Mouse (Mus musculus): ENCODE data around the gene Herc3.

The Herc3 gene

GRCm38 (mm10) chr6:58920735-58921134, 89.5 kb downstream of the Herc3 start:
- no peak for DNase-seq (ENCODE audit: low spot score)

- DNase-seq (ENCODE audit: low spot score), result peak; percentile 19
Observed at GRCm38 (mm10) chr6:58921623-58922022, 90.4 kb downstream of the Herc3 start.

DNA sequence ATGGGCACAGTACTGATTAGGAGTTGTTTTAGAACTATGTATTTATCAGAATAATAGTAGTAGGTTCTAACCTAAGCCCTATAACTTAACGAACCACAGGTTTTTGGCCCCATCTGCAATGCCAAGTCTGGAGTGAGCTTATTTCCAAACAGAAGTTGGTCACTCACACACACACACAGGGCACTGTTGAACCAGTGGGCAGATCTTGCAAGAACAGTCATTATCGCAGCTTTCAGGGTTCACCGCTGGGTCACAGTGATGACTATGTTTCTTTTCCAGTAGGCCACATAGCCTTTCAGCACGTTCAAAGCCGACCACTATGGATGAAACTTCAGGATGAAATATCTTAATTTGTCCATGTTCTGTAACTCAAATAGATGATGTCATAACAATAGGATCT, 91.2 kb downstream of the Herc3 start:
- DNase-seq (ENCODE audit: low spot score), result no peak

- DNase-seq (ENCODE audit: low spot score), result peak; percentile 57
Observed at GRCm38 (mm10) chr6:58927881-58928280, 96.6 kb downstream of the Herc3 start.

- DNase-seq (ENCODE audit: low spot score), result peak; percentile 56
Observed at GRCm38 (mm10) chr6:58929911-58930431, 98.7 kb downstream of the Herc3 start.

DNA sequence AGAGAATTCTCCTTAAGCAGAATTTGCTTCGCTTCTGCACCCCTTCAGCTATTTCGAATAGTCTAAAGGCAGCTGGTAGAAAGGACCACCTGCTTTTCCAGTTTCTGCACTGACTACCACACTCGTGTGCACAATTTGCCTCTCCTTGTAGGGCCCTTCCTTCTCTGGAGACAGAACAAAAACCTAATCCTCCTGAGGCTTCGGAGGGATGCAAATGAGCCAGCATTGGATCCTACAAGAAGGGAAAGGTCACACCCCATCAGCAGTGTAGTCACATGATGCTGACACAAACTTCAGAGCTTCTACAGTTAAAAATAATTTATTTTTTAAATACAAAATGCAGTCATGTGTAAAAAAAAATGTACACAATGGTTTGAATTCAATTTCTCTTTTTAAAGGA, 99.9 kb downstream of the Herc3 start:
- no peak for DNase-seq (ENCODE audit: low spot score)

DNA sequence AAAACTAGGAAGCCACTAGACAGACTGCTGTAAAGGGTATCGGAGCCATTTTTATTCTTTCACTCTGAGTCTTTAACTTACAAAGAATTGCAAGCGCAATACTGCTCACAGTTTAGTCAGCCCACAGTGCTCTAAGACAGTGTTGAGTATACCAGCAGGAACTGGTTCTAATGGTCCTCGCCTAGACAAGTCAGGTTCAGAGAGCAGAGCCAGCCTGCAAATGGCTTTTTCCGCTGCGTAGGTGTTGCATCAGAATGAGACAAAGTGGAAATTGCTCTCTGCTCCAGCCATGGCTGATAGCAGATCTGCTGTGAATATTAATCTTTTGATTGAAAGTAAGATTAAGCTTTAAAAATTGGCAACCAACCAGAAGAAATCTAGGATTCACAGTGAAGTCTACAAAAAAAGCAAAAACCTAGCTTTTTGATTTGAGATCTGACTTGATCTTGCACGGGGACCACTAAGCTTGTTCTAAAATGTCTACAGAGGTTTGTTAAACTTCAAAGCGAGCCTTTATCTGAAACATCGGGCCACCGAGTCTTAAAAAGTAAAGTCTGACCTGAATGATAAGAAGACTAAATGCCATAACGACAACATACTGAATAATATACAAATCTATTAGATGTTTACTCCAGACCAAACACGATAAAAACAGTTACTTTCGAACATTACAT, 101.4 kb downstream of the Herc3 start:
- DNase-seq (ENCODE audit: low spot score), result no peak

GRCm38 (mm10) chr6:58933189-58933913, 102.1 kb downstream of the Herc3 start:
- no peak for DNase-seq (ENCODE audit: low spot score)

DNA sequence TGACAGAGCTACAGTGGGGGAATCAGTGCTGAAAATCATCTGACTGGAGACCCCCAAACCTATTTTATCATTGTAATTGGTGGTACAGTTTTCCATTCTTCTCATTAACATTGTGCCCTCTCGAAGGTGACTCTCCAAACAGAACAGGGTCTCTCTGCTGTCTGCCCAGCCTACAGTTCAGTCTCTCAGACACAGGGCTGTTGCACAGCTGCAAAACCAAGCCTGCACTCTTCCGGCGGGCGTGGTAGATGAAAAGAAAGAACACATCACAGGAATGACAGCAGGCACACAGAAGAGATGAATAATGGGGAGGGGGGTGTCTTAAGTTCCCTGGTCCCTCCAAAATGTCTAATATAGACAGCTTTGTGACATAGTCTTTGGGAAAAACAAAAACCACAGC, 102.9 kb downstream of the Herc3 start:
- DNase-seq (ENCODE audit: low spot score), result no peak

DNA sequence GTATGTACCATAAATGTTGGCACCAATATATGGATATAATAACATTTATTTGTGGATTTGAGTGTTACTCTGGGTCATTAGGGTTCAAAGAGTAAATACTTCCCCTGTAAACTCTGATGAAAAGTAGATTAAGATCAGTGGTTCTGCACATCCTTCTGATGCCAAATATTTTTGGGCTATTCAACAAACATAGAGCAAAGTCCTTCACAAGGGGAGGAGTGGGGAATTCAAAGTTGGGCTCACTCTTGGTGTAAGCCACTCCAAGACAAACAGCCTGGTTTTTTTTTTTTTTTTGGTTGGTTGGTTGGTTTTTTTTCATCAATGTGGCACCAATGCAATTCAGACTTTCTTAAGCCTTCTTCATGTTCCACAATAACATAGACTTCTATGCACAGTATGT, 106.5 kb downstream of the Herc3 start:
- no peak for DNase-seq (ENCODE audit: low spot score)

- DNase-seq (ENCODE audit: low spot score), result no peak
Observed at GRCm38 (mm10) chr6:58942276-58942675, 111.0 kb downstream of the Herc3 start.

DNA sequence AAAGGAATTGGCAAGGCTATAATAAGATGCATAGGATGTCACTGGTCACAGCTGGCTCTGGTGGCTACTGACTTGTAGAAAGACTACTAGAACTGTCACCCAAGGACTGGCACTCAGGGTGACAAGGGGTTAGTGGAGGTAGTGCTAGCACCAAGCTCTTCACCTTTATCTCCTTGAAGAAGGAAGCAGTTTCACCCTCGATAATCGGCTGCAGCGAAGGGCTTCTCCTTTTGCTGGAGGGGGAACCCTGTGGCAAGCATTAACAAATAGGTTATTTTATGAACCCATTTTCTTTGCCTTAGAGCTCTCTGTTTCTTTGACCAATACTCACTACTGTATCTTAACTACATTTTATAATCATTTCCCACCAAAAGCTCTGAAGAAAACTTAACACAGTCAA, 112.7 kb downstream of the Herc3 start:
- DNase-seq (ENCODE audit: low spot score), result no peak

DNA sequence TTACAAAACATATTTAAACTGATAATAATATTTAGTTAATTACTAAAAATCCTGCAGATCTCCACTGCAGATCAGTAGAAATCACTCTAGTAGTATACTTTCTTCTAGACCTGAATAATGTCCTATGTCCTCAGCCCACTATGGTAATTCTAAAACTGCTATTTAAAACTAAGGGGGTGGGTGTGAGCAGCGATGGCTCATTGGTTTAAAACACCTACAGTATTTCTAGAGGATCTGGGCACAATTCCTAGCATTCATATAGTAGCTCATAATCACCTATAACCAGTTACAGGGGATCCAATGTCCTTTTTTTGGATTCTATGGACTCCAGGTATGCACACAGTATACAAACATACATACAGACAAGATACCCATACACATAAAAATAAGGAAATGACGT, 115.0 kb downstream of the Herc3 start:
- no peak for DNase-seq (ENCODE audit: low spot score)

DNA sequence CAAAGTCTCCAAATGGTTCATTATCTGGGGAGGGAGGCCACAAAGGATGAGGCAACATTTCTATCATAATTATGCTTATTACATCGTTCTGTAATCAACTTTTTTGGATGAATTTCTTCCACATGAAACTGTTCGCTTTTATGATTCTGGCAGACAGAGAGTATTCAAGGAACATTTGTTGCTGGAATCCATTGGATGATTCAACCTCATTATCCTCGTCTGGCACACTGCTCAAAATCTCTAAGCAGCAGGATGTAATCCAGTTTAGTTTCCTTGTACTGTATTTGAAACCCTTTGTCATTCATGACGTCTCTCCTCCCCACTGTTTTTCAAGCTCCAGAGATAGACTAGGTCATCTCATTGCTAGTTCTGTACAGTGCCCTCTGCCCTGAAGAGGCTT, 115.6 kb downstream of the Herc3 start:
- DNase-seq (ENCODE audit: low spot score), result no peak

DNA sequence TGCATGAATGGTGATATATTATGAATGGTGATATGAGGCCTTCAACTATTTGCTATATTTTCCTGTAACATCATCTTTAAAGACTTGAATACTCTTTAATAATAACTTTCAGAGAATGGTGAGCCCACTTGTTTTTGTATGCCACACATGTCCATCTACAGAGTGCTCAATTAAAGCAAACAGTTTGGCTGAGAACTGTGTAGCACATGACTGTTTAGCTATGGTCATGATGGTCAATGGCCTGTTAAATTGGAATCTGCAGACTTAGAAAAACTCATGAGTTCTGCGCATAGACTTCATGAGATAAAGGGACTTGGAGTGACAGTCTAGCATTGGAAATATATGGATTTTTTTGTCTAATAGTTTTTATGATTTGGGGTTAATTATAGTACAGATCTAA, 119.1 kb downstream of the Herc3 start:
- DNase-seq (ENCODE audit: low spot score), result no peak

- peak; percentile 70 for DNase-seq (ENCODE audit: low spot score)
Observed at GRCm38 (mm10) chr6:58951128-58951992, 120.1 kb downstream of the Herc3 start.

- no peak for DNase-seq (ENCODE audit: low spot score)
Observed at GRCm38 (mm10) chr6:58960523-58960922, 129.3 kb downstream of the Herc3 start.

DNA sequence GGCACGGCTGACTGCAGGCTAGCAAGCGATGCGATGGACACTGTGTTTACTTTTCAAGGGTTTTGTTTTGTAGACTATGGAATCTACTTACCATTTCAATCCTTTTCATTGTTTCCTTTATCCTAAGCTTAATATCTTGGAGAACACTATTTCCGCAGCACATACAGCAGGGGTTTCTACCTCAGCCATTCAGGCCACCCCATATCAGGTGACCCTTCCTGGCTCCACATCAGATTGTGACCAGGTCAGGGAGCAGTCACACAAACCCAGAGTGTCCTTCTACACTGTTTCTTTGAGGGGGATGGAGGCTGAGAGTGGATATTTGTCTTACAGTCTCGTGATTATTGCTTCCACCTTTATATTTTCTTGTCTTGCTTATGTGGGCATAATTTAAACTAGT, 131.4 kb downstream of the Herc3 start:
- DNase-seq (ENCODE audit: low spot score), result no peak

DNA sequence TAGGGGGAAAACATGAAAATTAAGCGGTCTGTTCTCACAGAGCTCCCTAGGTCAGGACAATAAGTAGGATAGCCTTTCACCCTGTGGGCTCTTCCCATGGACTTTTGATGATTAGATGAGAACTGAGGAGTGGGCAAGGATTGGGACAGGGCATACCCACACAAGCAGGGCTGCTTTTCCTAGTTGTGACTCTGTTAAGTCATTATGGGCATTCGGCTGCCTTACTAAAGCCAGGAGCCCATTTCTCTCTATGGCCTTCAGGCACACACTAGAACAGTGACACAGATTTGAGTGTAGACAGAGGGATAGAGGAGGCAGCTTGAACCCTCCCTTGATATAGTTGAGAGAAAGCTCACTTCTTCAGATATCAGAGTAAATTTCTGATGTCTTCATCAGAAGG, 132.8 kb downstream of the Herc3 start:
- no peak for DNase-seq (ENCODE audit: low spot score)

- DNase-seq (ENCODE audit: low spot score), result no peak
Observed at GRCm38 (mm10) chr6:58964565-58964964, 133.3 kb downstream of the Herc3 start.

- no peak for DNase-seq (ENCODE audit: low spot score)
Observed at GRCm38 (mm10) chr6:58965071-58965831, 134.0 kb downstream of the Herc3 start.

GRCm38 (mm10) chr6:58968272-58968671, 137.0 kb downstream of the Herc3 start:
- peak; percentile 26 for DNase-seq (ENCODE audit: low spot score)
